Mouse (Mus musculus): Measurements from ENCODE around the gene Anpep. TPM values are rescaled to one million over a fixed set of nuclear protein-coding genes. Genes with fewer than 3 reads are reported as not detected.
"Not testable (repeated sequence)": the region's sequence is repeated elsewhere in the genome, so short reads cannot be mapped to it uniquely, and the experiment has no call there.

The Anpep gene
- polyA plus RNA-seq, 1 experiment from 2014 or later: 3.8 TPM

- Histone ChIP-seq H3K9ac (no peak overlapping the region), H3K9me3 (ENCODE audit: low read depth, low read length) (no peaks in the 10 kb centered on the region), H3K27me3 (ENCODE audit: insufficient read depth, low read length) (peaks cover under 1% of the 10 kb centered on the region; the same call in 1 of the 2 replicates), H3K27ac (ENCODE audit: low read depth) (no peak overlapping the region), H3K4me1 (ENCODE audit: insufficient read depth) (no peaks in the 10 kb centered on the region), H3K36me3 (ENCODE audit: insufficient read depth) (no peaks in the 10 kb centered on the region), H3K4me3 (ENCODE audit: low read depth, low read length) (no peak overlapping the region), H3K4me2 (no peak overlapping the region)
- WGBS: 69% methylated on average over 6 of the region's 6 CpGs
- ATAC-seq (ENCODE audit: insufficient read depth) (no peak), DNase-seq (no peak)
- 0 out of 2 replicates have a peak, but pooled peaks have one; percentile 2 for TF ChIP-seq CTCF (IDR thresholded peaks at IDR 0.05; ENCODE audit: low read depth)
Measured at GRCm38 (mm10) chr7:79799506-79799905, 61.4 kb downstream of the Anpep start.

GRCm38 (mm10) chr7:79799048-79799447, 61.8 kb downstream of the Anpep start:
- Histone ChIP-seq H3K4me2 (no peak overlapping the region), H3K4me1 (ENCODE audit: insufficient read depth) (no peaks in the 10 kb centered on the region), H3K27ac (ENCODE audit: low read depth) (no peak overlapping the region), H3K27me3 (ENCODE audit: insufficient read depth, low read length) (peaks cover 6% of the 10 kb centered on the region; the same call in 1 of the 2 replicates), H3K4me3 (ENCODE audit: low read depth, low read length) (no peak overlapping the region), H3K36me3 (ENCODE audit: insufficient read depth) (no peaks in the 10 kb centered on the region), H3K9ac (no peak overlapping the region), H3K9me3 (ENCODE audit: low read depth, low read length) (no peaks in the 10 kb centered on the region)
- 1% methylated on average over 8 of the region's 8 CpGs for WGBS
- peak; percentile 89 for TF ChIP-seq CTCF (IDR thresholded peaks at IDR 0.05; ENCODE audit: low read depth)
- ATAC-seq (ENCODE audit: insufficient read depth): 0 out of 2 replicates have a peak, but pooled peaks have one; percentile 38
- peak; percentile 93 for DNase-seq

- no peaks in the 10 kb centered on the region for H3K36me3 ChIP-seq (ENCODE audit: insufficient read depth)
- no peak overlapping the region for H3K4me2 ChIP-seq
- no peak for ATAC-seq (ENCODE audit: insufficient read depth)
- WGBS: 19% methylated on average over 5 of the region's 5 CpGs
- H3K4me1 ChIP-seq (ENCODE audit: insufficient read depth): no peaks in the 10 kb centered on the region
- H3K27me3 ChIP-seq (ENCODE audit: insufficient read depth, low read length): peaks cover 10% of the 10 kb centered on the region; the same call in 1 of the 2 replicates
- TF ChIP-seq CTCF (IDR thresholded peaks at IDR 0.05; ENCODE audit: low read depth): no peak
- DNase-seq: no peak
- no peak overlapping the region for H3K4me3 ChIP-seq (ENCODE audit: low read depth, low read length)
- no peak overlapping the region for H3K9ac ChIP-seq
- H3K9me3 ChIP-seq (ENCODE audit: low read depth, low read length): no peaks in the 10 kb centered on the region
- no peak overlapping the region for H3K27ac ChIP-seq (ENCODE audit: low read depth)
Measured at GRCm38 (mm10) chr7:79798606-79799005, 62.3 kb downstream of the Anpep start.

GRCm38 (mm10) chr7:79793688-79794087, 67.2 kb downstream of the Anpep start, which contains the start of gene Mesp1:
Gene Mesp1 (minus strand): TSS chr7:79793788.
- ATAC-seq (ENCODE audit: insufficient read depth) (no peak), DNase-seq (no peak)
- Histone ChIP-seq H3K4me1 (ENCODE audit: insufficient read depth) (0 out of 2 replicates have a peak, but pooled peaks cover 2% of the 10 kb centered on the region), H3K4me3 (ENCODE audit: low read depth, low read length) (peak within 1 kb of the TSS; percentile 40), H3K9ac (peak within 1 kb of the TSS; percentile 46), H3K4me2 (peak within 1 kb of the TSS; percentile 73), H3K27ac (ENCODE audit: low read depth) (no peak within 1 kb of the TSS), H3K27me3 (ENCODE audit: insufficient read depth, low read length) (peaks cover 50% of the 10 kb centered on the region), H3K36me3 (ENCODE audit: insufficient read depth) (no peaks in the 10 kb centered on the region), H3K9me3 (ENCODE audit: low read depth, low read length) (no peaks in the 10 kb centered on the region)
- WGBS: 70% methylated on average over 6 of the region's 6 CpGs
- no peak for TF ChIP-seq CTCF (IDR thresholded peaks at IDR 0.05; ENCODE audit: low read depth)

- Histone ChIP-seq H3K4me1 (ENCODE audit: insufficient read depth) (0 out of 2 replicates have a peak, but pooled peaks cover 2% of the 10 kb centered on the region), H3K9ac (peak overlapping the region; percentile 46), H3K36me3 (ENCODE audit: insufficient read depth) (no peaks in the 10 kb centered on the region), H3K4me3 (ENCODE audit: low read depth, low read length) (peak overlapping the region; percentile 40), H3K4me2 (peak overlapping the region; percentile 73), H3K9me3 (ENCODE audit: low read depth, low read length) (no peaks in the 10 kb centered on the region), H3K27me3 (ENCODE audit: insufficient read depth, low read length) (peaks cover 50% of the 10 kb centered on the region), H3K27ac (ENCODE audit: low read depth) (no peak overlapping the region)
- DNase-seq (peak; percentile 62), ATAC-seq (ENCODE audit: insufficient read depth) (peak; percentile 60; the same call in 1 of the 2 replicates)
- under 1% methylated on average over 78 of the region's 80 CpGs for WGBS
- TF ChIP-seq CTCF (IDR thresholded peaks at IDR 0.05; ENCODE audit: low read depth): peak; percentile 76
Measured at GRCm38 (mm10) chr7:79792635-79793421, 68.0 kb downstream of the Anpep start.

GRCm38 (mm10) chr7:79789812-79790211, 71.0 kb downstream of the Anpep start:
- not testable (repeated sequence) for H3K4me1 ChIP-seq (ENCODE audit: insufficient read depth); H3K27ac ChIP-seq (ENCODE audit: low read depth); H3K4me2 ChIP-seq; H3K9ac ChIP-seq; H3K9me3 ChIP-seq (ENCODE audit: low read depth, low read length); ATAC-seq (ENCODE audit: insufficient read depth); DNase-seq; H3K36me3 ChIP-seq (ENCODE audit: insufficient read depth); H3K4me3 ChIP-seq (ENCODE audit: low read depth, low read length)
- peaks cover 50% of the 10 kb centered on the region for H3K27me3 ChIP-seq (ENCODE audit: insufficient read depth, low read length)
- WGBS: 24% methylated on average over 2 of the region's 2 CpGs

GRCm38 (mm10) chr7:79786295-79786694, 74.6 kb downstream of the Anpep start:
- no peaks in the 10 kb centered on the region for H3K36me3 ChIP-seq (ENCODE audit: insufficient read depth)
- H3K9me3 ChIP-seq (ENCODE audit: low read depth, low read length): no peaks in the 10 kb centered on the region
- ATAC-seq (ENCODE audit: insufficient read depth) (peak; percentile 68; the same call in 1 of the 2 replicates), DNase-seq (peak; percentile 92)
- H3K27me3 ChIP-seq (ENCODE audit: insufficient read depth, low read length): peaks cover 17% of the 10 kb centered on the region
- no peak overlapping the region for H3K27ac ChIP-seq (ENCODE audit: low read depth)
- H3K4me1 ChIP-seq (ENCODE audit: insufficient read depth): no peaks in the 10 kb centered on the region
- no peak overlapping the region for H3K4me3 ChIP-seq (ENCODE audit: low read depth, low read length)
- 20% methylated on average over 6 of the region's 6 CpGs for WGBS
- H3K9ac ChIP-seq: no peak overlapping the region
- H3K4me2 ChIP-seq: no peak overlapping the region
- peak; percentile 83 for TF ChIP-seq CTCF (IDR thresholded peaks at IDR 0.05; ENCODE audit: low read depth)

Data from lung, embryonic 14.5 days (tissue).